Mouse (Mus musculus): ENCODE data around the gene Ctla4. TPM values are rescaled to one million over a fixed set of nuclear protein-coding genes. Genes with fewer than 3 reads are reported as not detected.

The Ctla4 gene
- total and polyA plus RNA-seq, 3 experiments = not detected

DNA sequence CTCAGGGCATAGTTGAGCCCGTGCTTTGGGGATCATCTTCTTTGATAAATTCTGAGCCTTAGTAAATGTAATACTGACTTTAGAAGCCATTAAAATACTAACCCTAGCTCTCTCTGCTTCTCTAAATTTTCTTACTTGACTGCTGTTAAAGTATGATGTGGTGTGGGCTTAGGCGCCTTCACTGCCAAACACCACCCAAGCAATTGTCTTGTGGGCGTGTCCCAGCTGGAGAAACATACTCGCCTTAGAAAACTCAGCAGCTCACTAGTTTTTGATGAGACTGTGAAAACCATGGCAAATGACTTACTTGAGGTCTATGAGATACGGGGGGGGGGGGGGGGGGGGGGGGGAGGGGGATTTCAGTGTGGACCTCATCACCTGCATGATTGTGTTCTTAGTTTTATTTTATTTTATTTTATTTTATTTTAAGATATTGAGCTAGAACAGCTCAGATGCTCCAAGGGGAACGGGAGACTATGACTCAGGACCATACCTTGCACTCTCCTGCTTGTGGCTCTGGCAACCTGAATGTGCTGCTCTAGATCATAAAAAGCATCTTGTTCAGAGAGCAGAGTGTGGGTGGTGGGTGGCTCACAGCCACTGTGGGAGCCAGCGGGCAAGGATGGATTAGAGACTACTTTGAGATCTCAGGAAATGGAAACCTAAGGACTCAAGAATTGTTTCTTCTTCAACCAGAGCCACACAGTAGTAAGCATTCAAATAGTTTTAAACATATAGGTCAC lies 41.3 kb upstream of the Ctla4 start:
- Histone ChIP-seq H3K27ac (ENCODE audit: control insufficient read depth, low read depth, low read length) (no peak overlapping the region), H3K4me3 (ENCODE audit: control insufficient read depth in 1 of 2, insufficient read depth in 1 of 2, low read depth in 2 of 2, low read length in 2 of 2) (no peak overlapping the region), H3K9me3 (replicated peaks; ENCODE audit: insufficient read depth, low read length) (no peaks in the 10 kb centered on the region), H3K4me1 (ENCODE audit: control insufficient read depth in 1 of 2, insufficient read depth in 2 of 2, low read length in 2 of 2) (no peaks in the 10 kb centered on the region), H3K79me2 (ENCODE audit: control insufficient read depth, insufficient read depth, low read length, poor library complexity) (no peaks in the 10 kb centered on the region), H3K9ac (ENCODE audit: control insufficient read depth, low read depth, low read length, poor library complexity, severe bottlenecking) (no peak overlapping the region), H3K36me3 (ENCODE audit: control insufficient read depth in 1 of 2, insufficient read depth in 2 of 2, low read length in 2 of 2) (no peaks in the 10 kb centered on the region), H3K27me3 (ENCODE audit: control insufficient read depth in 1 of 2, insufficient read depth in 2 of 2, low read length in 2 of 2) (no peaks in the 10 kb centered on the region)
- no peak for DNase-seq (ENCODE audit: low read depth, low spot score)
- TF ChIP-seq POLR2AphosphoS5 (IDR thresholded peaks at IDR 0.05; ENCODE audit: borderline replicate concordance, low read depth, low read length) = no peak
- TF ChIP-seq UBTF (IDR thresholded peaks at IDR 0.05; ENCODE audit: borderline replicate concordance, insufficient read depth, low read depth, low read length) = no peak

DNA sequence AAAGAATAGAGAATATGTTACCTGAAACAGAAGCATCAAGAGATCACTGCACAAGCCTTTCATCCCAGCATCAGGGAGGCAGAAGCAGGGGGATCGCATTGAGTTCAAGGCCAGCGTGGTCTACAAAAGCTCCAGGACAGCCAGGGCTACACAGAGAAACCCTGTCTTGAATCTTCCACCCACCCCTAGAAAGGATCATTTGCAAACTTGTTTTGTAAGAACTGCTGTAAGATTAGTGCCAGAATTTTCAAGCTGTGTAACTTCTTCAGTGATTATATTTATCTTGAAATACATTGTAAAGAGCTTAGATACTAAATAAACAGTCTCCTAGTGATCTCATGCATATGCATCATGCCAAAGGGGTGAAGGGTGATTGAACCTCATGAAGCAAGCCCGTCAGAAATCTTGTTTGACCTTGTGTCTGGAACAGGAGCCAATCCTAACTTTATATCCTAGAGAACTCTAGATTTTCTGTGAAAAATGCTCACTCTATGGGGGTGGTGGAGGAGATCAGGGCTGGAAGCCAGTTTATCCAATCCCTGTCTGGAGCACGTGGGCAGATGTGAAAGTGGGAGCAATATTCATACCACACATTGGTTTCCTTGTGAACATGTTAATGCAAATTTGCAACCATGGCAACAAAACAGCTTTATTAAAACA lies 40.1 kb upstream of the Ctla4 start:
- no peak overlapping the region for H3K9ac ChIP-seq (ENCODE audit: control insufficient read depth, low read depth, low read length, poor library complexity, severe bottlenecking)
- no peaks in the 10 kb centered on the region for H3K27me3 ChIP-seq (ENCODE audit: control insufficient read depth in 1 of 2, insufficient read depth in 2 of 2, low read length in 2 of 2)
- no peak for DNase-seq (ENCODE audit: low read depth, low spot score)
- no peak overlapping the region for H3K27ac ChIP-seq (ENCODE audit: control insufficient read depth, low read depth, low read length)
- no peaks in the 10 kb centered on the region for H3K36me3 ChIP-seq (ENCODE audit: control insufficient read depth in 1 of 2, insufficient read depth in 2 of 2, low read length in 2 of 2)
- no peaks in the 10 kb centered on the region for H3K4me1 ChIP-seq (ENCODE audit: control insufficient read depth in 1 of 2, insufficient read depth in 2 of 2, low read length in 2 of 2)
- H3K79me2 ChIP-seq (ENCODE audit: control insufficient read depth, insufficient read depth, low read length, poor library complexity) = no peaks in the 10 kb centered on the region
- TF ChIP-seq ELF1 (IDR thresholded peaks at IDR 0.05; ENCODE audit: low read depth, low read length) (no peak), MAX (IDR thresholded peaks at IDR 0.05; ENCODE audit: low read length) (no peak), KAT2A (conservative IDR thresholded peaks at IDR 0.05; ENCODE audit: low read depth, low read length) (no peak), MYB (IDR thresholded peaks at IDR 0.05; ENCODE audit: low read depth, low read length) (no peak), POLR2AphosphoS5 (IDR thresholded peaks at IDR 0.05; ENCODE audit: borderline replicate concordance, low read depth, low read length) (no peak), ZC3H11A (IDR thresholded peaks at IDR 0.05; ENCODE audit: low read depth, low read length) (no peak), TBP (IDR thresholded peaks at IDR 0.05; ENCODE audit: low read depth, low read length) (no peak), POLR2AphosphoS2 (IDR thresholded peaks at IDR 0.05; ENCODE audit: low read length) (no peak), MAZ (IDR thresholded peaks at IDR 0.05; ENCODE audit: low read depth, low read length) (no peak), NELFE (IDR thresholded peaks at IDR 0.05; ENCODE audit: low read depth, low read length) (no peak), POLR2A (IDR thresholded peaks at IDR 0.05; ENCODE audit: control insufficient read depth in 1 of 2, insufficient read depth in 1 of 2, low read depth in 1 of 2, low read length in 2 of 2, poor library complexity in 1 of 2) (no peak), CHD1 (IDR thresholded peaks at IDR 0.05; ENCODE audit: low read depth, low read length) (no peak), MEF2A (IDR thresholded peaks at IDR 0.05; ENCODE audit: extremely low read depth, insufficient replicate concordance, low read depth, low read length, poor library complexity, severe bottlenecking) (no peak), USF2 (IDR thresholded peaks at IDR 0.05; ENCODE audit: borderline replicate concordance in 1 of 2, insufficient read depth in 1 of 2, low read depth in 1 of 2, low read length in 2 of 2) (no peak), EP300 (IDR thresholded peaks at IDR 0.05; ENCODE audit: low read depth in 1 of 2, low read length in 2 of 2) (no peak), ZNF384 (IDR thresholded peaks at IDR 0.05; ENCODE audit: low read depth, low read length) (no peak), MXI1 (IDR thresholded peaks at IDR 0.05; ENCODE audit: low read depth, low read length) (no peak)
- no peaks in the 10 kb centered on the region for H3K9me3 ChIP-seq (replicated peaks; ENCODE audit: insufficient read depth, low read length)
- H3K4me3 ChIP-seq (ENCODE audit: control insufficient read depth in 1 of 2, insufficient read depth in 1 of 2, low read depth in 2 of 2, low read length in 2 of 2) = no peak overlapping the region
